Mouse (Mus musculus): ENCODE measurements around the gene H2-T23.

- no peak for TF ChIP-seq CTCF (IDR thresholded peaks at IDR 0.05; ENCODE audit: borderline replicate concordance, extremely low read depth, insufficient read depth, insufficient read length)
- TF ChIP-seq POLR2A (IDR thresholded peaks at IDR 0.05; ENCODE audit: borderline replicate concordance, extremely low read depth, insufficient read depth, insufficient read length, poor library complexity, severe bottlenecking) = no peak
Observed at GRCm38 (mm10) chr17:36027663-36028062, 5.0 kb downstream of the H2-T23 start.
